Mouse (Mus musculus) embryonic stem cell, embryonic (primary cell): Measurements from ENCODE around the gene Trim6.
"Not testable (repeated sequence)": the region's sequence is repeated elsewhere in the genome, so short reads cannot be mapped to it uniquely, and the experiment has no call there.

Experiments
- CTCF ChIA-PET, 4 experiments: fragments of 300-600 bp in 2 of 4; fragments of 350-600 bp in 2 of 4; sonication (Branson Sonifier 250); formaldehyde crosslinking; loops; one replicate each; lab custom pipeline; 2022; ENCODE audit warnings: inconsistent platforms in 2 of 4; lab: Charles Lee
- POLR2A ChIA-PET, 4 experiments: fragments of 300-600 bp in 2 of 4; fragments of 350-600 bp in 2 of 4; sonication (Branson Sonifier 250); formaldehyde crosslinking; loops; one replicate each; lab custom pipeline; 2022; ENCODE audit warnings: antibody characterized with exemption in 4 of 4, inconsistent platforms in 1 of 4; lab: Charles Lee

The Trim6 gene

GRCm38 (mm10) chr7:104260380-104260779, 41.8 kb downstream of the Trim6 start:
- POLR2A ChIA-PET, CTCF ChIA-PET: not testable (repeated sequence)

GRCm38 (mm10) chr7:104265335-104265734, 46.7 kb downstream of the Trim6 start:
- POLR2A ChIA-PET, CTCF ChIA-PET: not testable (repeated sequence)

DNA sequence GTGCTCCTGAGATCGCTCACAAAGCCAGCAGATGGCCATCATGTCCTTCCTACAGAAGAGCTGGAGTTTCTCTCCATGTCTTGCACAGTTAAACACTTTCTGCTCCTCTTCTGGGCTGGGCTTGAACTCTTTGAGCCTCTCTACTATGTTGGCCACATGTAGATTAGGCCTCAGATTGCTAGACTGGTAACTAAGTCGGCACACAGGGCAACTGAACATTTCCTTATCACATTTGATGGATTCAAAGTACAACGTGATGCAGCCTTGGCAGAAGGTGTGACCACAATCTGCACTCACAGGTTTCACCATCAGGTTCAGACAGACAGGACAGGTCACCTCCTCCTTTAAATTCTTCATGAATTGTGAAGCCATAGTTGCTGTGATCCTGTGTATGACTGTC, 60.8 kb downstream of the Trim6 start:
- CTCF ChIA-PET, POLR2A ChIA-PET: not testable (repeated sequence)
